Mouse (Mus musculus): ENCODE measurements around the gene Ankle2. TPM values are rescaled to one million over a fixed set of nuclear protein-coding genes. Genes with fewer than 3 reads are reported as not detected.
A peak's percentile ranks its signal among the peaks of the same experiment; 100 is the strongest.

Gene Ankle2
- total and polyA plus RNA-seq, 3 experiments, result 6.7 to 32.7 (median 27.5) TPM

DNA sequence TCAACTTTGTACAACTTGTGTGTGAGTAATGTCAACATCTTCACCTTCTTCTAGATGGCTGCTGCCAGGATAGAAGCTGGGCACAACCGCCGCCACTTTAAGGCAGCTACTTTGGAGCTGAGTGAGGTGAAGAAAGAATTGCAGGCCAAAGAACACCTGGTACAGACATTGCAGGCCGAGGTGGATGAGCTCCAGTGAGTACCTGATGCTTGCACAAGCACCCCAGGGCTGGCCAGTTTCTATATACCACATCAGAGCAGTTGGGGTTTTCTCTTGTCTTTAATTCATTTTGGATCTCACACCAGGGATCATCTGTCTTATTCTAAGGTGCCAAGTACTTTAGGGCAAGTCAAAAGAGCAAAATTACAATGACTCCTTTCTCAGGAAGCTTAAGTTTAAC lies 14.0 kb upstream of the Ankle2 start:
- WGBS, result 96% methylated on average over 3 of the region's 3 CpGs
- Histone ChIP-seq H3K27ac (no peak overlapping the region), H3K36me3 (ENCODE audit: control insufficient read depth, insufficient read depth, low read length) (peaks cover 3% of the 10 kb centered on the region), H3K9ac (ENCODE audit: low read depth, low read length) (no peak overlapping the region), H3K4me1 (ENCODE audit: control insufficient read depth, insufficient read depth, low read length) (no peaks in the 10 kb centered on the region), H3K27me3 (ENCODE audit: control insufficient read depth, insufficient read depth, low read length) (no peaks in the 10 kb centered on the region), H3K79me2 (replicated peaks; ENCODE audit: control insufficient read depth, insufficient read depth, low read length) (no peaks in the 10 kb centered on the region), H3K4me3 (no peak overlapping the region)
- DNase-seq, result no peak
- TF ChIP-seq CTCF (IDR thresholded peaks at IDR 0.05) (no peak), EP300 (IDR thresholded peaks at IDR 0.05; ENCODE audit: insufficient read depth, low read depth, low read length) (no peak), POLR2A (IDR thresholded peaks at IDR 0.05; ENCODE audit: insufficient read depth, low read depth, low read length) (no peak)
- intact Hi-C loops (cut with DNase I), result no loop called here

DNA sequence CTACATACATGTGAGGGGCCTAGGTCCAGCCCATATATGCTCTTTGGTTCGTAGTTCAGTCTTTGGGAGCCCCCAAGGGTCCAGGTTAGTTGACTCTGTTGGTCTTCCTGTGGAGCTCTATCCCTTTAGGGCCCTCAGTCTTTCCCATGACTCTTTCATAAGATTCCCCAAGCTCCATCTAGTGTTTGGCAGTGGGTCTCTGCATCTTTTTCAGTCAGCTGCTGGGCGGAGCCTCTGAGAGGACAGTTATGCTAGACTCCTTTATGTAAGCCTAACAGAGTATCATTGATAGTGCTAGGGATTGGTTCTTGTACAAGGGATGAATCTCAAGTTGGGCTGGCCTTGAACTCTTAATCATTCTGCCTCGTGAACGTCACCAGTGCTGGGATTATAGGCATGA lies 10.5 kb upstream of the Ankle2 start:
- Histone ChIP-seq H3K4me3 (no peak overlapping the region), H3K4me1 (ENCODE audit: control insufficient read depth, insufficient read depth, low read length) (no peaks in the 10 kb centered on the region), H3K27ac (no peak overlapping the region), H3K36me3 (ENCODE audit: control insufficient read depth, insufficient read depth, low read length) (no peaks in the 10 kb centered on the region; the same call in 1 of the 2 replicates), H3K79me2 (replicated peaks; ENCODE audit: control insufficient read depth, insufficient read depth, low read length) (no peaks in the 10 kb centered on the region), H3K27me3 (ENCODE audit: control insufficient read depth, insufficient read depth, low read length) (no peaks in the 10 kb centered on the region), H3K9ac (ENCODE audit: low read depth, low read length) (no peak overlapping the region)
- no peak for DNase-seq
- 96% methylated on average over 4 of the region's 4 CpGs for WGBS
- intact Hi-C loops (cut with DNase I), result no loop called here
- TF ChIP-seq EP300 (IDR thresholded peaks at IDR 0.05; ENCODE audit: insufficient read depth, low read depth, low read length) (no peak), POLR2A (IDR thresholded peaks at IDR 0.05; ENCODE audit: insufficient read depth, low read depth, low read length) (no peak), CTCF (IDR thresholded peaks at IDR 0.05) (no peak)

DNA sequence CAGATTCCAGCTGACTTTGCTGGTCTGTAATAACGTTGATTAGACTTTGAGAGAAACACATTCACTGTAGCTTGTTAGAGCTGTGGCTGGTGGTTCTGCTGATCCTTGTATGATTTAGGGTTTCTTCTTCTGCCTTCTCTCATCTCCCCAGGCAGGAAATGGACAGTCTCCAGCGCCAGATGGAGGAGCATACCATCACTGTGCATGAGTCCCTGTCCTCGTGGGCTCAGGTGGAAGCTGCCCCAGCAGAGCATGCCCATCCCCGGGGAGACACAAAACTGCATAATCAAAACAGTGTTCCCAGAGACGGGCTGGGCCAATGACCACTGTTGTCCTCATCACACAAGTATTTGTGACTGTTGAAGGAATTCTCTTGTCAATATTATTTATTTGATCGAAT lies 8.0 kb upstream of the Ankle2 start:
- Histone ChIP-seq H3K27me3 (ENCODE audit: control insufficient read depth, insufficient read depth, low read length) (no peaks in the 10 kb centered on the region), H3K9ac (ENCODE audit: low read depth, low read length) (no peak overlapping the region), H3K27ac (no peak overlapping the region), H3K36me3 (ENCODE audit: control insufficient read depth, insufficient read depth, low read length) (no peaks in the 10 kb centered on the region; the same call in 1 of the 2 replicates), H3K79me2 (replicated peaks; ENCODE audit: control insufficient read depth, insufficient read depth, low read length) (no peaks in the 10 kb centered on the region), H3K4me1 (ENCODE audit: control insufficient read depth, insufficient read depth, low read length) (no peaks in the 10 kb centered on the region), H3K4me3 (no peak overlapping the region)
- TF ChIP-seq POLR2A (IDR thresholded peaks at IDR 0.05; ENCODE audit: insufficient read depth, low read depth, low read length) (no peak), EP300 (IDR thresholded peaks at IDR 0.05; ENCODE audit: insufficient read depth, low read depth, low read length) (no peak), CTCF (IDR thresholded peaks at IDR 0.05) (no peak)
- intact Hi-C loops (cut with DNase I), result no loop called here
- DNase-seq, result no peak
- 85% methylated on average over 6 of the region's 6 CpGs for WGBS

DNA sequence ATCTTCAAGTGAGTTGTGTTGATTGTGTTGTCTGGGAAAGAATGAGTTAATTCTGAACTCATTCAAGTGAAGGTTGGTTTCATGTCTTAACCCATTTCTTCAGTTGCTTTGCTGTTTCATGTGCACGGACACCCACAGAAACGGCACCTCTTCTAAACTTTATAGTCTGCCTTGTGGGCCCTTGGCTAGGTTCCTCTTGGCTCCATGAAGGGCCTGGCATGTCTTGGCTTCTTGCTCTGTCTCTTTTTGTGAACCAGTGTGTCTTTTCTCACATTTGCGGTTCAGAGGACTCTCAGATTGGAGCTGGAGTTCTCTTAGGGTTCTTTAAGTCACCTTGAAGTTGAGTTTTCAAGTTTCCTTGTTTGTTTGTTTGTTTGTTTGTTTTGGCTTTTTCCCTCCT lies 5.7 kb upstream of the Ankle2 start:
- no peaks in the 10 kb centered on the region for H3K79me2 ChIP-seq (replicated peaks; ENCODE audit: control insufficient read depth, insufficient read depth, low read length)
- WGBS, result 87% methylated on average over 3 of the region's 3 CpGs
- no peak overlapping the region for H3K9ac ChIP-seq (ENCODE audit: low read depth, low read length)
- intact Hi-C loops (cut with DNase I), result no loop called here
- DNase-seq, result no peak
- no peaks in the 10 kb centered on the region; the same call in none of the 2 replicates for H3K4me1 ChIP-seq (ENCODE audit: control insufficient read depth, insufficient read depth, low read length)
- no peaks in the 10 kb centered on the region for H3K27me3 ChIP-seq (ENCODE audit: control insufficient read depth, insufficient read depth, low read length)
- no peak overlapping the region for H3K4me3 ChIP-seq
- no peak overlapping the region for H3K27ac ChIP-seq
- no peak for TF ChIP-seq EP300 (IDR thresholded peaks at IDR 0.05; ENCODE audit: insufficient read depth, low read depth, low read length)
- no peak for TF ChIP-seq CTCF (IDR thresholded peaks at IDR 0.05)
- no peak for TF ChIP-seq POLR2A (IDR thresholded peaks at IDR 0.05; ENCODE audit: insufficient read depth, low read depth, low read length)
- H3K36me3 ChIP-seq (ENCODE audit: control insufficient read depth, insufficient read depth, low read length), result no peaks in the 10 kb centered on the region; the same call in 1 of the 2 replicates

DNA sequence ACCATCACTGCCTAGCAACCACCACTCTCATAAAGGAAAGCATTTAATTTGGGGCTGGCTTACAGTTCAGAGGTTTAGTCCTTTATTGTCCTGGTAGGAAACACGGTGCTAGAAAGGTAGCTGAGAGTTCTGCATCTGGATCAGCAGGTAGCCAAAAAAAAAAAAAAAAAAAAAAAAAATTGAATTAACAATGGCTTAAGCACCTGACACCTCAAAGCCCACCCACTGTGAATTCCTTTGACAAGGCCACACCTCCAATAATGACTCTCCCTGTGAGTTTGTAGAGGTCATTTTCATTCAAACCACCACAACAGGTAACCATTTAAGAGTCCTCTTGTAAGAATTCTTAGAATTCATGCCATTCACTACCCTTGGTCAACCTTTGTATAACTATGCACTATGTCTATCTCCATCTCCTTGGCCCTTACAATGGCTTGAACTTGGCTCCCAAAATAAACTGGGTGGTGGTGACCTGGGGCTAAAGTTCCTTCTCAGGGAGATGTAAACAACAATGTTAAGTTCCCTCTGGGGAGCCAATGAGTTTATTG lies 3.4 kb upstream of the Ankle2 start:
- peaks cover 2% of the 10 kb centered on the region for H3K4me1 ChIP-seq (ENCODE audit: control insufficient read depth, insufficient read depth, low read length)

DNA sequence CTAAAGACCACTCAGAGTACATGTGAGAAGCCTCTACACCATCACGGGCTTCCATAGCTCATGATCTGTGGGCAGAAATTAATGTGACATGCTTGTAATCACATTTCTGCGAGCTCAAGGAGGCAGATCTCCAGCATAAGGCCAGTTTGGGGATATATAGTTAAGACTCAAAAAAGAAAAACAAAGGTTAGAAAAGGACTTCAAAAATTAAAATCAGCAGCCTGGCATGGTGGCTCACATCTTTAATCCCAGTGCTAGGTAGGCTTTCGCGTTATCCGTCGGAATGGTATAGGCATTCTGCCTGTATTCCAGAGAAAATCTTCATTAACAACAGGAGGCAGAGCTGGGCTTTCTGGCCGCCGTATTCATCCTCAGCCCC lies 414 bp upstream of the Ankle2 start:
- TF ChIP-seq POLR2A (IDR thresholded peaks at IDR 0.05; ENCODE audit: insufficient read depth, low read depth, low read length) (no peak), CTCF (IDR thresholded peaks at IDR 0.05) (no peak), EP300 (IDR thresholded peaks at IDR 0.05; ENCODE audit: insufficient read depth, low read depth, low read length) (no peak)
- peaks cover 2% of the 10 kb centered on the region for H3K4me1 ChIP-seq (ENCODE audit: control insufficient read depth, insufficient read depth, low read length)
- no peaks in the 10 kb centered on the region for H3K27me3 ChIP-seq (ENCODE audit: control insufficient read depth, insufficient read depth, low read length)
- peak in 1 of 2 experiments; percentile 3 for DNase-seq
- 7% methylated on average over 8 of the region's 8 CpGs for WGBS
- H3K79me2 ChIP-seq (replicated peaks; ENCODE audit: control insufficient read depth, insufficient read depth, low read length), result peaks cover 2% of the 10 kb centered on the region
- H3K27ac ChIP-seq, result peak overlapping the region; percentile 92
- H3K36me3 ChIP-seq (ENCODE audit: control insufficient read depth, insufficient read depth, low read length), result peaks cover 6% of the 10 kb centered on the region
- H3K9ac ChIP-seq (ENCODE audit: low read depth, low read length), result peak overlapping the region; percentile 83
- intact Hi-C loops (cut with DNase I), result no loop called here
- peak overlapping the region; percentile 99 for H3K4me3 ChIP-seq

More for the DNA sequence above, 3.4 kb upstream of the Ankle2 start:
- Histone ChIP-seq H3K27ac (no peak overlapping the region), H3K36me3 (ENCODE audit: control insufficient read depth, insufficient read depth, low read length) (peaks cover 4% of the 10 kb centered on the region), H3K27me3 (ENCODE audit: control insufficient read depth, insufficient read depth, low read length) (no peaks in the 10 kb centered on the region), H3K9ac (ENCODE audit: low read depth, low read length) (no peak overlapping the region), H3K4me3 (no peak overlapping the region), H3K79me2 (replicated peaks; ENCODE audit: control insufficient read depth, insufficient read depth, low read length) (peaks cover 2% of the 10 kb centered on the region; the same call in 1 of the 2 replicates)
- TF ChIP-seq POLR2A (IDR thresholded peaks at IDR 0.05; ENCODE audit: insufficient read depth, low read depth, low read length) (no peak), CTCF (IDR thresholded peaks at IDR 0.05) (no peak), EP300 (IDR thresholded peaks at IDR 0.05; ENCODE audit: insufficient read depth, low read depth, low read length) (no peak)
- 43% methylated on average over 1 of the region's 1 CpGs for WGBS
- intact Hi-C loops (cut with DNase I), result no loop called here
- DNase-seq, result no peak
